Mouse (Mus musculus) forebrain, embryonic 16.5 days (tissue): ENCODE measurements around the gene Gm11037. TPM values are rescaled to one million over a fixed set of nuclear protein-coding genes. Genes with fewer than 3 reads are reported as not detected.

ENCODE experiments used
- polyA plus RNA-seq: library from polyadenylated mRNA; unstranded; fragments of >200 nt; fragmentation: Nextera tagmentation; extraction: Ambion mirVana; gene quantifications from 2 replicates; pipeline ENCODE4 v1.2.1, GENCODE M21; 2015

Gene Gm11037
- polyA plus RNA-seq, 1 experiment from 2014 or later: not detected

Other genes starting within 250 kb of the Gm11037 start
- 93.7 and 109 TPM in 2 replicates for gene 4930402H24Rik, start 227.1 kb upstream of the Gm11037 start, polyA plus RNA-seq
- 12.2 and 14.8 TPM in 2 replicates for gene Atrn, start 227.0 kb upstream of the Gm11037 start, polyA plus RNA-seq
- 33.0 and 42.8 TPM in 2 replicates for gene Gfra4, start 90.4 kb upstream of the Gm11037 start, polyA plus RNA-seq
- 1.4 TPM in 2 replicates for gene Adam33, start 69.7 kb upstream of the Gm11037 start, polyA plus RNA-seq
- 0.12 and 0.13 TPM in 2 replicates for gene Siglec1, start 46.7 kb upstream of the Gm11037 start, polyA plus RNA-seq
- 4.4 and 4.7 TPM in 2 replicates for gene Hspa12b, start 6.2 kb upstream of the Gm11037 start, polyA plus RNA-seq
- gene 1700037H04Rik, start 26.6 kb downstream of the Gm11037 start, polyA plus RNA-seq: 87.5 and 97.1 TPM in 2 replicates
- 16.0 and 16.9 TPM in 2 replicates for gene Cenpb, start 46.6 kb downstream of the Gm11037 start, polyA plus RNA-seq
- gene Cdc25b, start 53.5 kb downstream of the Gm11037 start, polyA plus RNA-seq: 33.6 and 35.9 TPM in 2 replicates
- gene Spef1, start 53.8 kb downstream of the Gm11037 start, polyA plus RNA-seq: 11.3 and 12.6 TPM in 2 replicates
- 37.8 and 40.5 TPM in 2 replicates for gene Ap5s1, start 73.6 kb downstream of the Gm11037 start, polyA plus RNA-seq
- gene Mavs, start 100.6 kb downstream of the Gm11037 start, polyA plus RNA-seq: 5.7 and 6.8 TPM in 2 replicates
- gene Pank2, start 129.0 kb downstream of the Gm11037 start, polyA plus RNA-seq: 26.9 and 33.1 TPM in 2 replicates
- 22.0 and 26.0 TPM in 2 replicates for gene Rnf24, start 219.4 kb downstream of the Gm11037 start, polyA plus RNA-seq